Mouse (Mus musculus): ENCODE data around the gene Pamr1.

Gene Pamr1

GRCm38 (mm10) chr2:102549611-102550266 lies at the start of gene Pamr1:
Gene Pamr1, plus strand, starts transcription at chr2:102550012.
- in situ Hi-C loops (cut with MboI, MseI) = no loop called here

- in situ Hi-C loops (cut with MboI, MseI) = no loop called here
These were observed 42.2 kb upstream of the Pamr1 start for GRCm38 (mm10) chr2:102507633-102508032.

- in situ Hi-C loops (cut with MboI, MseI) = no loop called here
These were observed 41.7 kb upstream of the Pamr1 start for GRCm38 (mm10) chr2:102508154-102508553.

GRCm38 (mm10) chr2:102519956-102520355 lies 29.9 kb upstream of the Pamr1 start:
- in situ Hi-C loops (cut with MboI, MseI) = no loop called here

- in situ Hi-C loops (cut with MboI, MseI) = no loop called here
These were observed 22.2 kb upstream of the Pamr1 start for GRCm38 (mm10) chr2:102527563-102527962.

GRCm38 (mm10) chr2:102533437-102533836 lies 16.4 kb upstream of the Pamr1 start:
- in situ Hi-C loops (cut with MboI, MseI) = no loop called here

- in situ Hi-C loops (cut with MboI, MseI) = no loop called here
These were observed 13.0 kb upstream of the Pamr1 start for GRCm38 (mm10) chr2:102536766-102537165.

DNA sequence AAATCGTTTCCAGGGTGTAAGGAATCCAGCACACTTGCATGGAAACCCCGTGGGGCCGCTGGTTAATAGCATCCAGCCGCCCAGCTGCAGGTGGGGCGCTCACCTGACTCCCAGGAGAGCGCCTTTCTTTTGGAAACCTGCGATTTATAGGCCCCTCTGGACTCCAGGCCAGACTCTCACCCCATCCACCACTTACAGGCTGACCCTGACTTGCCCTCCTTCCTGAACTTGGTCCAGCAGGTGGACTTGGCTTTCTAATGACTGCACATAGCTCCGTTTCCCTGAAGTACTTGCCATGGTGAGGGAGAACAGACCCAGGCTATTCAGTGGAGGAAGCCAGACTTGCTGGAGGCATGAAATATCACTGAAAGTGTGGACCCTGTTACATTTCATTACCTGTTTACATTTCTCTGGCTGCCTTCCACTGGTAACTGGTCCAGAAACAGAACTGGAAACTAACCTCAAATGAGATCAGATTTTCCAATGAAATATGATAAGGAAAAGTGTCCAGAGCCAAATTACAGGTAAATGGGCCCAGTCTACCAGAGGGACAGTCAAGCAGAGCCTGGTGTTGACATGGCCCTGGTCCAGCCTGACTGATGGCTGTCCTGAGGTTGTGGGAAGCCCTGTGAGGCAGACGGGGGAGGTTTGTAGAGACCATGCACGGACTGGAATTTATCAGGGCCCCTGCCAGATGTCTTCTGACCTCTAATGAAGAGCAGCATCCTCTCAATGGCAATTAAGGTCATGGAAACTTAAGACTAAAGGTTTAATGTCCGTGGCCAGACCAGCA lies 9.2 kb upstream of the Pamr1 start:
- in situ Hi-C loops (cut with MboI, MseI) = no loop called here

DNA sequence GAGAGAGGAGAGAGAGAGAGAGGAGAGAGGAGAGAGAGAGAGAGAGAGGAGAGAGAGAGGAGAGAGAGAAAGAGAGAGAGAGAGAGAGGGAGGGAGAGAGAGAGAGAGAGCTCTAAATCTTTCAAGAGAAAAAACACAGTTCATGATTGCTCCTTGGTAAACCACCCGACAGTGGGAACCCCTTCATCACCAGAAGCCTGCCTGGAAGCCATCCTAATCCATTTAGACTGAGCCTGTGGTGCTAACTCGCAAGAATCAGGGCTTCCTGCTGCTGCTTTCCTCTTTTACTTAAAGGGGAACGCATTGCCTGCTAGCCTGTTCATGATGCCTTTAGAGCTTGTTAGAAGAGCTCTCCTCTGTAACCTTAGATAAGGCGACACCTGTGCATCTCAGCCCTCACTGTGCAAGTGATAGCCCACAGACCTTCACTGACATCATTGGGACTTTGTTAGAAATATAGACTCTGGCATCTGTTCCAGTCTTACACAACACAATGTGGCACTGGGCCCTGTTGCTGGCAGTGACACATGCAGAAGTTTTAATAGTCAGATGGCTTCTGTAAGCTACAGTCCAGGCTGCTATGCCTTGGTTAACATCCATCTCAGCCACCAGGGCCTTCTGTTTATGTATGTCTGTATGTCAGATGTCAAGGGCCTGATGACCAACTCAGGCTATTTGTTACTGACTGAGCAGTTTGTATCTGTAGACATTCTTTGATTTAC lies 8.2 kb upstream of the Pamr1 start:
- in situ Hi-C loops (cut with MboI, MseI) = no loop called here

DNA sequence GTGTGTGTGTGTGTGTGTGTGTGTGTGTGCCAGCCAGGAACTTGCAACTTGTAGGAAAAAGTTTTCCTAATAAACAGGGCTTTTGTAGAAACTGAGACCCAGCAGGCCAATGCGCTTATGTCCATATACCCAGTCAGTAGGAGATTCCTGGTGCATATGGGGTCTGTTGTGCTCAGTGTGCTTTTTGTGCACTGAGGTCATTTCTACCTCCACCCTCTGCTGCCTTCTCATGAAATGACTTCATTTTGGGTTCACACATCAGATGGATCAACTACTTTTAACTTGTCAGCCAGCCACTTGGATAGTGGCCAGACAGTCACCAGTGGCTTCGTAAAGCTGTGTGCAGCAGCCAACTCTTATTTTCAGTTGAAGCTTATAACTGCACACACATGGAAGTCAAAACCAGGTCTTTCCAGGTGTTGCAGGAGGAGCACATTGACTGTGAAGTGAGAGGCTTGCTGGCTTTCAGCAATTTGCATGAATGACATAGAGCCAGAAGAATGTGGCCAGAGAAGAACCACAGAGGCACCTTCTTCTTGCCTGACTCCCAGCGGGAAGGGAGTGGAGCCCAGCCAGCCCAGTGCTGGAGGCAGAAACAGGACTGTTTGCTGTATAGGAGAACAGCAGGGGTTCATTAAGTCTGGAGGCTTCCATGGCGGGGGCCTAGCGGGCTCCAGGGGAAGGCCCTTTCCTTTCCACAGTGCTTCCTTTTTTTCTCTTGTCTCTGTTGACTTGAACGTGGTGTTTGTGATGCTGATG lies 5.7 kb upstream of the Pamr1 start:
- in situ Hi-C loops (cut with MboI, MseI) = no loop called here

DNA sequence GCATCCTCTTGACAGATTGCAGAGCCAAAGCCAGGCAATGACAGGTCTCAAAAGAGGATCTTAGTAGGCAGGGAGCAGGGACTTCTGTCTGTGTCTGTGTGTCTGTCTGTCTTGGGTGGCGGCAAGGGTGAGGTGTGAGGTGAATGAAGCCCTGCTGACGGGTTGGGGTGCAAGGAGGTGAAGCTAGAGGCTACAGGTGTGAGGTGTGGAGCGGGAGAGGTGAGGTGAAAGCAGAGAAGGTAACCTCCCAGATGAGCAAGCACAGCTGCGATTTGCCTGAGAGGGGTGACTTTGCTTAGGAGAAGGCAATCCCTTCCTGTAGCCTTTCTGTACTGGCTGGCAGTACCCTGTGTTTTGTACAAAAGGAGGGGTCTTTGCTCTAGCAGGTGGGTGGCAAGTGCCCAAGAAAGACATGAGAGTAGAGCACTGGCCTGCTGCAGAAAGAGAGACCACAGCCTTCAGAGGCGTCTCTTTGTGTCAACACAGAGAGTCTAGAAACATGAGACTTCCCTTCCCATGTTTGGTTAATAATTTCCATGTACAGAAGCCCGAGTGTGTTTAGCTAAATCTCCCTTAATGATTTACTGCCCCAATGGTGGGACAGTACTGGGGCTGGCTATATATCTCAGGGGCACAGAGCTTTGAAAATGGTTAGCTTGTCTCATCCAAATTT lies 1.2 kb downstream of the Pamr1 start:
- in situ Hi-C loops (cut with MboI, MseI) = no loop called here

DNA sequence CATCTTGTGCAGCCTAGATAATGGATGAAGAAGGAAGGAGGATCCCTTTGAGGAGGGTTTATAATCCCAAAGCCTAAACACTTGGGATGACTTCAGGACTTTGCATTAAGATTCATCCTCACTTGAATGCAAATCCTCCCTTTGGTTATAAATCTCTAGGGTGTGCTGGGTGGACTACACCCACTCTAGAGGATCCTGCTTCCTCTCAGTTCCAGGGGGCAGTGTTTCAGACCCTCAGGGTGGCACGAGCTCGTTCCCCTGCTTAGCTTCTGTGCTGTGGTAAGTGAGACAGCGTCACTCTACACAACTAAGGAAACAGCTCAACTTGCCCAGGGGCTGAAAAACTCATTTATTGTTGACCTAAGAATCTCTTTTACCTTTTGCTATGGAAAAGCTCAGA lies 1.8 kb downstream of the Pamr1 start:
- in situ Hi-C loops (cut with MboI, MseI) = no loop called here

GRCm38 (mm10) chr2:102552095-102552537 lies 2.3 kb downstream of the Pamr1 start:
- in situ Hi-C loops (cut with MboI, MseI) = no loop called here

GRCm38 (mm10) chr2:102557085-102557484 lies 7.3 kb downstream of the Pamr1 start:
- in situ Hi-C loops (cut with MboI, MseI) = no loop called here

GRCm38 (mm10) chr2:102558965-102559364 lies 9.2 kb downstream of the Pamr1 start:
- in situ Hi-C loops (cut with MboI, MseI) = no loop called here

DNA sequence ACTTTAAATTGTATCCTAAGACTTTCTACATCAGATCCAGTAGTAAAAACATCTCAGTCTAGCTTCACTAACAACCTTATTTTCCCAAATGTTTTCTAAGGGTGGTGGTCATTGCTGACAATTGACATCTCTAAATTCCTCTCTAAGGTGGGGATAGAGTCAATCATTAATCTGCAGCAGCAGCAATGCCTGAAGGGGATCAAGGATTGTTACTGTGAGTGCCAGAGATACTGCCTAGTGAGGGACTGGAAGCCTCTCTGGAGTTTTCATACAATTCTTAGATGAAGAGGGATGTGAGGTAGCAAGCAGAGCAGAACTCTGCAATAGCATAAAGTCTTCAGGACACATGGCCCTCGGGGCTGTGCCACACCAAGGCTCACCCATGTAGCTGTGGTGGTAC lies 14.0 kb downstream of the Pamr1 start:
- in situ Hi-C loops (cut with MboI, MseI) = no loop called here

- in situ Hi-C loops (cut with MboI, MseI) = no loop called here
These were observed 29.4 kb downstream of the Pamr1 start for GRCm38 (mm10) chr2:102579248-102579647.

DNA sequence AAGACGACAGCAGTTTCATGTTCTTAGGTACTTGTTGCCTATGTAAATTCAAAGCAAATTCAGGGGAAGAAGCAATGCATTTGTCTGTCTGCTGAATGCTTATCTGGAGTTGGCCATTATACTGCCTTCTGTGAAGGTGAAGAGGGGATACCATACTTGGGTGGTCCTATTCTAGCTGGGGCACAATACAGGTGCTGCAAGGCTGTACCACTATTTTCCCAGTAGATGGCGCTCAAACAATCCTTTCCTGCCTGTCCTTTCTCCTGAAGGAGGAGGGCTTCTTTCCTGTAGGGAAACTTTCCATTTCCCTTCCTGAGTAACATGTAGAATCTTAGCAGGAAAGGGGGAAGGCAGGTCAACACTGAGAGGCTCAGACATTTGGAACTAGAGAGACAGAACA lies 40.2 kb downstream of the Pamr1 start:
- in situ Hi-C loops (cut with MboI, MseI) = no loop called here

GRCm38 (mm10) chr2:102594535-102594934 lies 44.7 kb downstream of the Pamr1 start:
- in situ Hi-C loops (cut with MboI, MseI) = no loop called here

GRCm38 (mm10) chr2:102595395-102596130 lies 45.8 kb downstream of the Pamr1 start:
- in situ Hi-C loops (cut with MboI, MseI) = no loop called here

All from regulatory T cell (primary cell).